Mouse (Mus musculus) heart, postnatal 0 days (tissue): ENCODE measurements around the gene Fyb. TPM values are rescaled to one million over a fixed set of nuclear protein-coding genes. Genes with fewer than 3 reads are reported as not detected.

ENCODE experiments used
- ATAC-seq: fragments of 200-750 bp; cut with Nextera tagmentation; 2 replicates; pipeline ENCODE4 v1.8.0; 2017; ENCODE audit warnings: low read depth, moderate number of reproducible peaks, moderate library complexity; ENCODE audit not compliant: insufficient read depth
- DNase-seq: peaks from one replicate; pipeline ENCODE4 v3.0.0-alpha.2; 2016; ENCODE audit warnings: low spot score
- H3K27ac ChIP-seq: fragments of 300-500 bp; sonication (generic); 2 replicates; pipeline ENCODE4 v1.5.1; 2014; ENCODE audit warnings: low read depth, mild to moderate bottlenecking
- H3K27me3 ChIP-seq: fragments of 300-500 bp; sonication (generic); 2 replicates; pipeline ENCODE4 v1.6.1; 2014; ENCODE audit warnings: low read length, mixed read lengths; ENCODE audit not compliant: control insufficient read depth, insufficient read depth
- H3K36me3 ChIP-seq: fragments of 300-500 bp; sonication (generic); replicated peaks from 2 replicates; pipeline ENCODE4 v1.6.1; 2014; ENCODE audit warnings: low read length, mixed read lengths; ENCODE audit not compliant: control insufficient read depth, insufficient read depth
- H3K4me1 ChIP-seq: fragments of 300-500 bp; sonication (generic); 2 replicates; pipeline ENCODE4 v1.6.1; 2014; ENCODE audit warnings: antibody characterized with exemption; ENCODE audit not compliant: control insufficient read depth, insufficient read depth
- H3K4me2 ChIP-seq: fragments of 300-500 bp; sonication (generic); 2 replicates; pipeline ENCODE4 v1.6.1; 2014; ENCODE audit warnings: low read depth, mild to moderate bottlenecking, low read length, moderate library complexity
- H3K4me3 ChIP-seq: fragments of 300-500 bp; sonication (generic); 2 replicates; pipeline ENCODE4 v1.5.1; 2014; ENCODE audit warnings: low read depth, low read length
- H3K9ac ChIP-seq: fragments of 300-500 bp; sonication (generic); replicated peaks from 2 replicates; pipeline ENCODE4 v1.6.1; 2014; ENCODE audit warnings: low read depth, low read length, mixed read lengths
- H3K9me3 ChIP-seq: fragments of 300-500 bp; sonication (generic); replicated peaks from 2 replicates; pipeline ENCODE4 v1.6.1; 2016; ENCODE audit warnings: low read length; ENCODE audit not compliant: control insufficient read depth
- CTCF ChIP-seq: IDR thresholded peaks from 2 replicates; pipeline ENCODE4 v1.5.1; 2016; ENCODE audit warnings: antibody characterized with exemption, control low read depth, low read depth
- EP300 ChIP-seq: IDR thresholded peaks from 2 replicates; pipeline ENCODE4 v1.6.1; 2016; ENCODE audit warnings: antibody characterized with exemption, low read depth
- WGBS: fragments of 180-500 bp; shearing (Covaris S2); extraction: QIAGEN DNeasy Blood & Tissue Kit; methylation state at CpG from one replicate; pipeline ENCODE4 v1.1.7; 2014; 5-methylcytosine and 5-hydroxymethylcytosine counted together
- polyA plus RNA-seq: library from polyadenylated mRNA; unstranded; fragments of >200 nt; fragmentation: Nextera tagmentation; extraction: Ambion mirVana; gene quantifications from 2 replicates; pipeline ENCODE4 v1.2.1, GENCODE M21; 2015
- total RNA-seq: library from RNA; depleted of rRNA; stranded (reverse); fragments of >200 nt; gene quantifications from 2 replicates; pipeline ENCODE4 v1.2.3, GENCODE M21; 2014; ENCODE audit warnings: low replicate concordance; rRNA removed

The Fyb gene
- total and polyA plus RNA-seq, 2 experiments from 2014 or later: 1.8 TPM; not detected in 1

DNA sequence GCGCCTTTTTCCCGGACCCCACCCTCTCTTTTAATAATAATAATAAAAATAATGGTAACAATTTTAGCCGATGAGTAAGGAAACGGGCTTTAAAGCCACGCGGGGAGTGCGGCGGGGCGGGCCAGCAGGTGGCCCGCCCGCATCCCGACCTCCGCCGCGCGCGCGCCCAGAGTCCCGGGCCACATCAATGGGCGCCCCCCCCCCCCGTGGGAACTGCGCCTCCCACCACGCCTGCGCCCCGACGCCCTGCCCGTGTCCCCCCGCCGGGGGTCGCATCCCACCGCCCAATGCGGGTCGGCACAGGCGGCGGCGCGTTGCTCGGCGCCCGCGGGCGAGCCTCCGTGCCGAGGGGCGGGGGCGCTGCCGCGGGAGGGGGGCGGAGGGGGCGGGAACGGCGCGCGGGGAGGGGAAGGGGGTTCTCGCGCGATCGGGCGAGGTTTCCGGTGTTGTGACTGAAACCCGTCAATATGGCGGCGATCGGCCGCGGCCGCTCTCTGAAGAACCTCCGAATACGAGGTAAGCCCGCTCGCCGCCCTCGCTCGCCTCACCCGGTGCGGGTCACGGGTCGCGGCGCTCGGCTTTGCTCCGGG is 185.4 kb downstream of the Fyb start, which contains the start of gene Rictor:
Gene Rictor, plus strand, starts transcription at position 444 of the 590 bp plus-strand sequence.
- no peak for TF ChIP-seq CTCF
- TF ChIP-seq EP300: no peak
- H3K27me3 ChIP-seq: no peaks in the 10 kb centered on the region
- WGBS: 2% methylated on average over 45 of the region's 82 CpGs
- peaks cover 16% of the 10 kb centered on the region for H3K4me1 ChIP-seq
- H3K27ac ChIP-seq: peak within 1 kb of the TSS; percentile 98
- H3K9me3 ChIP-seq: no peaks in the 10 kb centered on the region
- peak within 1 kb of the TSS; percentile 99 for H3K9ac ChIP-seq
- peak within 1 kb of the TSS; percentile 98 for H3K4me2 ChIP-seq
- DNase-seq (peak; percentile 74), ATAC-seq (peak; percentile 88)
- no peaks in the 10 kb centered on the region for H3K36me3 ChIP-seq
- H3K4me3 ChIP-seq: peak within 1 kb of the TSS; percentile 95

DNA sequence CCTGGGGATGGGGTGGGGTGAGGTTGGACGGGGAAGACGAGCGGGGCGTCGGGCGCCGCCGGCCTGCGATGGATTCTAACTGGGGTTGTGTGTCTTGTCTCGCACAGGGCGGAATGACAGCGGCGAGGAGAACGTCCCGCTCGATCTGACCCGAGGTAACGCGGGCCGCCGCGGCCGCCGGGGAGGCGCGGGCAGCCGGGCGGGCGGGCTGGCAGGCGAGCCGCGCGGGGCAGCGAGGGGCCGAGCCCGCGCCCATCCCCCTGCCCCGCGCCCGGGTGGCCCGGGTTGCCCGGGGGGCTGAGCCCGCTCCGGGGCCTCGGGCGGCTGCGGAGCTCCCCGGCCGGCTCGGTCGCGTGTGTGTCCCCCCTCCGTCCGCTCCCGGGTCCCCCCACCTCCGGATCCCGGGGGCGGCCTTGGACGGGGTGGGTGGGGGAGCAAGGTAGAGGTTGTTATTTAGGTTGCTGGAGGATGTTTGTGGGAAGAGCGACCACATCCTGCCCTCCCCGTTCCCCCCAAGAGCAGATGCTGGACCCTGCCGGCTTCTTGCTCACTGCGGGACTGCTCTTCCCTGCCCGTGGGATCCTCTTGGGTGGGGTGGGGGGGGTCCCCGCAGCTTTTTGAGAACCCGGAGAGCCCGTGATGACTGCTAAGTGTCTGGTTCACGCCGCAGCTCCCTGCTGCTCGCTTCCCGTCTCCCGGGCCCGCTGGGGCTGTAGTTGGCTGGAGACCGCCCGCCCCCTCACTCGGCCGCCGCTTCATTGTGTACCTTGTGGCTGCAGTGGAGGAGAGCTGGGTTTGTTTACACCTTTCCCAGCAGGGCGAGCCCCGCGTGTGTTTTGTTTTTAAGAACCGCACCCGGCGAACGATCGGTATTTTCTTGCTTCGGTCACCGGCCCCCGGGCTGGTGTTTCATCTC is 186.1 kb downstream of the Fyb start:
- peak overlapping the region; percentile 98 for H3K4me2 ChIP-seq
- H3K4me3 ChIP-seq: peak overlapping the region; percentile 95
- WGBS: under 1% methylated on average over 74 of the region's 89 CpGs
- no peaks in the 10 kb centered on the region for H3K36me3 ChIP-seq
- H3K27me3 ChIP-seq: no peaks in the 10 kb centered on the region
- peak overlapping the region; percentile 98 for H3K27ac ChIP-seq
- DNase-seq (no peak), ATAC-seq (peak; percentile 56)
- H3K4me1 ChIP-seq: peaks cover 21% of the 10 kb centered on the region
- H3K9me3 ChIP-seq: no peaks in the 10 kb centered on the region
- TF ChIP-seq EP300 (no peak), CTCF (no peak)
- H3K9ac ChIP-seq: peak overlapping the region; percentile 99

DNA sequence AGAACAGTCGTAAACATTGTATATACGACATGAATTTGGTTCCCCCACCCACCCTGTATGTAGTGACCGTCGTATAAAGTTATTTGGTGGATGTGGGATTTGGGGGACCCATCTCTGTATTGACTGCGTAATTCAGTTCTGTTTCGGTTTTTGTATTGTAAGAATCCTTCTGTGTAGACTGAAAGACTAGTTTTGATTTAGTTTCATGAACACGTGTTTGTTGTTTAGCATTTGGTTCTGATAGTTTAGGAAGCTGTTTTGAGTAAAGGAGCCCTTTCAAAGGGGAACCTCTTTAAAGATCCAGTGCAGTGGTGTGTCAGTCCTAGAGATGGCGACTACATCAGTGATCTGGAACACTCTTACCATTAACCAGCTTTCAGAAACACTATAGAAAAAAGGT is 187.0 kb downstream of the Fyb start:
- WGBS: 23% methylated on average over 8 of the region's 8 CpGs
- Histone ChIP-seq H3K27ac (no peak overlapping the region), H3K4me2 (peak overlapping the region; percentile 98), H3K27me3 (no peaks in the 10 kb centered on the region), H3K9me3 (no peaks in the 10 kb centered on the region), H3K36me3 (no peaks in the 10 kb centered on the region), H3K9ac (peak overlapping the region; percentile 99), H3K4me3 (peak overlapping the region; percentile 95), H3K4me1 (peaks cover 21% of the 10 kb centered on the region)
- no peak for ATAC-seq
- no peak for TF ChIP-seq CTCF
- no peak for TF ChIP-seq EP300
- no peak for DNase-seq

DNA sequence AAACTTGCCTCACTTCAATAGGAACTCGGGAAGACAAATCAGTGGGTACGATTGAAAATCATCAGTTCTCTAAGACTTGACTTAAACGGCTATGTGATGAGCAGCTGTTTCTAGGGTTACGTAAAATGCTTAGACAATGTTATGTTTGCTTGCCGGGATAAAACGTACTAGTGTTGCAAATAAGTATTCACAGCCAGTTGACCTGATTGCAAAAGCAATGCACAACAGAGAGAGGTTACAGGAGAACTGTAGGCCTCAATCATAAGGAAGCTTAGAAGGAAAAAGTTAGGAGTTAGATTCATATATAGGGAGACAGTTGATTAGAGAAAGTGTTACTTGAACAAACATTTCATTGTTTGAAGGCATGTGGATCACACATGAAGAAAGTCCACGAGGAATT is 187.7 kb downstream of the Fyb start:
- Histone ChIP-seq H3K4me2 (0 out of 2 replicates have a peak overlapping the region, but pooled peaks have one; percentile 98), H3K36me3 (no peaks in the 10 kb centered on the region), H3K27me3 (no peaks in the 10 kb centered on the region), H3K9ac (no peak overlapping the region), H3K4me3 (no peak overlapping the region), H3K9me3 (no peaks in the 10 kb centered on the region), H3K27ac (no peak overlapping the region), H3K4me1 (peaks cover 28% of the 10 kb centered on the region)
- no peak for ATAC-seq
- 74% methylated on average over 7 of the region's 7 CpGs for WGBS
- no peak for TF ChIP-seq CTCF
- no peak for TF ChIP-seq EP300
- DNase-seq: no peak

DNA sequence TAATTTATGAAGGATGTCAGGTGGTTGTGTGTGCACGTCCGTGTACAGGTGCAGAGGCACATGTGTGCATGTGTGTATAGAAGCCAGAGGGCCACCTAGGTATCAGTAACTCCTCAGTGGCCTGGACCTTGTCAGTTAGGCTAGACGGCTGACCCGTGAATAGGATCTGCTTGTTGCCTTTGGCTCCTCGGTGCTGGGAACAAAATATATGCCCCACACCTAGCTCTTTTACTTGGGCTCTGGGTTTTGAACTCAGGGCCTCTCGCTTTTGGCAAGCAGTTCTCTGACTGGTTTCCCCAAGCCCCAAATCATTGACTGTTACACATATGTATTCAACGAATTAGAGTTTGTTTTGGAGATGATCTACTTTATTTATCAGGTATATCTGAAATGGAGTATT is 188.6 kb downstream of the Fyb start:
- H3K27ac ChIP-seq: no peak overlapping the region
- no peak for ATAC-seq

More for the DNA sequence above, 188.6 kb downstream of the Fyb start:
- no peak overlapping the region for H3K4me2 ChIP-seq
- no peaks in the 10 kb centered on the region for H3K36me3 ChIP-seq
- TF ChIP-seq EP300: no peak
- no peak for TF ChIP-seq CTCF
- H3K4me1 ChIP-seq: peaks cover 28% of the 10 kb centered on the region
- H3K9me3 ChIP-seq: no peaks in the 10 kb centered on the region
- no peaks in the 10 kb centered on the region for H3K27me3 ChIP-seq
- no peak overlapping the region for H3K9ac ChIP-seq
- H3K4me3 ChIP-seq: no peak overlapping the region
- WGBS: 74% methylated on average over 7 of the region's 7 CpGs
- DNase-seq: no peak

Other genes starting within 250 kb of the Fyb start
- 9.4 and 10.3 TPM in 2 replicates for gene Dab2, start 223.1 kb upstream of the Fyb start, total RNA-seq
- 11.3 and 12.2 TPM in 2 replicates for gene Dab2, start 223.1 kb upstream of the Fyb start, polyA plus RNA-seq
- gene C9, start 77.5 kb upstream of the Fyb start, total RNA-seq: not detected in 2 replicates
- not detected in 2 replicates for gene C9, start 77.5 kb upstream of the Fyb start, polyA plus RNA-seq
- gene Rictor, start 185.5 kb downstream of the Fyb start, total RNA-seq: 10.9 and 23.2 TPM in 2 replicates
- gene Rictor, start 185.5 kb downstream of the Fyb start, polyA plus RNA-seq: 17.5 and 17.8 TPM in 2 replicates